ENCODE assay signal across 19 mouse cellular contexts in genomic region chr12:99113781-99114180, GRCm38 (mm10).
DNase-seq lines count a peak whose midpoint lies in the region; TF ChIP-seq lines count a peak whose summit lies in the region.
"Had no signal": no experiment of that assay in that cellular context is flagged by ENCODE, and none has a peak within 500 bp of the region (broad histone marks: within the 10 kb centered on the region; RNA-seq: fewer than 3 reads in every experiment).

No protein-coding gene starts in this region.

- TF ChIP-seq POLR2A in embryonic fibroblast, embryonic 13.5 days (IDR thresholded peaks at IDR 0.05; ENCODE audit: low read depth, low read length): no peak

- peaks cover 5% of the 10 kb centered on the region for H3K4me1 ChIP-seq in embryonic fibroblast, embryonic 13.5 days (ENCODE audit: control insufficient read depth, insufficient read depth, low read length)
- H3K4me1 ChIP-seq: forebrain, embryonic 10.5 days; forebrain, embryonic 12.5 days had no signal

- DNase-seq in 3T3-L1 (ENCODE audit: low read depth, low spot score) (peak; percentile 88), NIH3T3 (ENCODE audit: low read depth) (peak; percentile 90)
- no peak for DNase-seq in frontal cortex, postnatal 14 days (ENCODE audit: low spot score in 2 of 2)
- no peak for DNase-seq in layer of hippocampus, postnatal 10 days (ENCODE audit: low spot score in 2 of 2)
- DNase-seq: adrenal gland, adult 8-10 months; adrenal gland, postnatal 14 days; adrenal gland, postnatal 36 days; B cell, adult 2 months; cerebellum, adult 11-12 months; cerebellum, adult 2 months; cerebellum, adult 9-10 months; cerebellum, postnatal 10 days; cerebellum, postnatal 25 days had no signal

- H3K4me3 ChIP-seq in embryonic fibroblast, embryonic 13.5 days (ENCODE audit: insufficient read depth, low read length): no peak overlapping the region
- H3K4me3 ChIP-seq: embryonic facial prominence, embryonic 10.5 days; embryonic facial prominence, embryonic 12.5 days; erythroblast, embryonic 14.5 days; forebrain, embryonic 10.5 days; forebrain, embryonic 12.5 days had no signal

- H3K27ac ChIP-seq in embryonic fibroblast, embryonic 13.5 days (ENCODE audit: insufficient read depth, low read length): peak overlapping the region; percentile 42; the same call in 1 of the 2 replicates
- H3K27ac ChIP-seq: embryonic facial prominence, embryonic 10.5 days; embryonic facial prominence, embryonic 12.5 days; forebrain, embryonic 10.5 days; forebrain, embryonic 12.5 days had no signal

- TF ChIP-seq CTCF in embryonic fibroblast, embryonic 13.5 days (IDR thresholded peaks at IDR 0.05; ENCODE audit: borderline replicate concordance, insufficient read depth, low read length): no peak

Comparison
In these comparisons a context has a peak if more than half of its experiments do, and no peak if none do; other contexts are left out.
1. DNase-seq: peak in 3T3-L1 (single experiment) and NIH3T3 (single experiment); none in frontal cortex, postnatal 14 days (0 of 2) and layer of hippocampus, postnatal 10 days (0 of 2).